ENCODE assay signal across 22 mouse cellular contexts in the genomic region with DNA sequence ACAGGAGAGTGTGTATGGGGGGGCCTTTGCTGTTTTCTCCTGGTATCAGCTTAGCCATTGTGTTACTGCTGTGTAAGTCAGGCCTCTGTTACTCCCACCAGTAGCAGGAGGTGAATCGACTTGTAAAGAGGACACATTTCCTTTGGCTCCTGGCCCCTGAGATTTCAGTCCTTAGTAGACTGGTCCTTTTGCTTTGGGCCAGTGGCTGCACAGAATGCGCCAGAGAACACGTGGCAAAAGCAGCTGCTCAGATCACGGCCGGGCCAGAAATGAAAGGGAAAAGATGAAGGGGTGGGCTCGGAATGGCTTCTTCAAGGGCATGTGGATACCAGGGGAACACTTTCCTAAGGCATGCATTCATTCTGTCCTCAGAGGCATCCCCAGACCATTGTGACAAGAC. TPM values are rescaled to one million over a fixed set of nuclear protein-coding genes. Genes with fewer than 3 reads are reported as not detected.
DNase-seq lines count a peak whose midpoint lies in the region; ATAC-seq lines count a peak whose summit lies in the region.
"Had no signal": no experiment of that assay in that cellular context is flagged by ENCODE, and none has a peak within 500 bp of the region (broad histone marks: within the 10 kb centered on the region; RNA-seq: fewer than 3 reads in every experiment).

No protein-coding gene starts in this region.

- WGBS in heart, embryonic 12.5 days, result 74% methylated on average over 6 of the region's 6 CpGs

- H3K27me3 ChIP-seq in heart, embryonic 12.5 days (replicated peaks), result 0 out of 2 replicates have a peak, but pooled peaks cover 4% of the 10 kb centered on the region
- H3K27me3 ChIP-seq: embryonic facial prominence, embryonic 12.5 days; forebrain, embryonic 15.5 days had no signal

- no peak overlapping the region for H3K27ac ChIP-seq in heart, embryonic 12.5 days (ENCODE audit: poor library complexity, severe bottlenecking)
- H3K27ac ChIP-seq: embryonic facial prominence, embryonic 10.5 days; embryonic facial prominence, embryonic 12.5 days; forebrain, embryonic 12.5 days; forebrain, embryonic 15.5 days had no signal

- H3K9ac ChIP-seq in heart, embryonic 12.5 days, result no peak overlapping the region
- H3K9ac ChIP-seq: embryonic facial prominence, embryonic 12.5 days; forebrain, embryonic 12.5 days; forebrain, embryonic 15.5 days; forebrain, postnatal 0 days had no signal

- H3K4me2 ChIP-seq in heart, embryonic 12.5 days, result no peak overlapping the region
- H3K4me2 ChIP-seq: embryonic facial prominence, embryonic 12.5 days; forebrain, embryonic 12.5 days; forebrain, embryonic 15.5 days had no signal

- no peak for ATAC-seq in heart, embryonic 12.5 days (ENCODE audit: insufficient number of reproducible peaks, low FRiP score)
- ATAC-seq: CD4-positive, CD25-positive, alpha-beta regulatory T cell, adult 4 months; forebrain, embryonic 15.5 days; forebrain, postnatal 0 days had no signal

- no peaks in the 10 kb centered on the region for H3K9me3 ChIP-seq in heart, embryonic 12.5 days (replicated peaks)
- H3K9me3 ChIP-seq: embryonic facial prominence, embryonic 10.5 days; embryonic facial prominence, embryonic 12.5 days; forebrain, embryonic 12.5 days; forebrain, embryonic 15.5 days; G1E had no signal

- peak; percentile 45 to 50 for DNase-seq in cerebellum, postnatal 10 days
- DNase-seq in cerebellum, adult 9-11 months, result no peak
- peak; percentile 86 for DNase-seq in heart, adult 11 months
- peak; percentile 20 for DNase-seq in Muller cell, postnatal 12 days (ENCODE audit: inconsistent ontology term)
- no peak for DNase-seq in gastrocnemius, postnatal 4 days (ENCODE audit: low spot score in 2 of 2)
- DNase-seq: adrenal gland, adult 2 months; adrenal gland, postnatal 10 days; adrenal gland, postnatal 25 days; B cell, adult 2 months; cerebellum, adult 11-12 months; cerebellum, adult 2 months; cerebellum, adult 9-10 months; cerebellum, postnatal 25 days; forebrain, postnatal 0 days had no signal

- H3K4me1 ChIP-seq in heart, embryonic 12.5 days (replicated peaks), result peaks cover 4% of the 10 kb centered on the region
- H3K4me1 ChIP-seq: forebrain, embryonic 12.5 days; forebrain, embryonic 15.5 days had no signal

- no peaks in the 10 kb centered on the region for H3K36me3 ChIP-seq in heart, embryonic 12.5 days
- H3K36me3 ChIP-seq: embryonic facial prominence, embryonic 10.5 days; embryonic facial prominence, embryonic 12.5 days; forebrain, embryonic 12.5 days; forebrain, embryonic 15.5 days; G1E had no signal

- no peak overlapping the region for H3K4me3 ChIP-seq in heart, embryonic 12.5 days
- H3K4me3 ChIP-seq: embryonic facial prominence, embryonic 10.5 days; embryonic facial prominence, embryonic 12.5 days; forebrain, embryonic 12.5 days; forebrain, embryonic 15.5 days had no signal

RNA-seq across cellular contexts. Expression of a gene that starts 5.2 kb away (rescaled TPM):
- polyA plus RNA-seq in heart, embryonic 12.5 days (2016; fragmentation: Nextera tagmentation; extraction: Ambion mirVana), result 0.18 TPM in 1 of 2 replicates, not detected in the other
- total RNA-seq in gastrocnemius, postnatal 4 days (2021), result under 1 TPM; 0.41 to 0.56 TPM
- total RNA-seq: adrenal gland, postnatal 4 days; forebrain, postnatal 0 days had no signal
- polyA plus RNA-seq: CD4-positive, CD25-positive, alpha-beta regulatory T cell, adult 4 months; embryonic facial prominence, embryonic 10.5 days; forebrain, embryonic 12.5 days; G1E had no signal

RNA-seq across cellular contexts. Expression of a gene that starts 27.3 kb away (rescaled TPM):
- 106 and 112 TPM in 2 replicates for polyA plus RNA-seq in heart, embryonic 12.5 days (2016; fragmentation: Nextera tagmentation; extraction: Ambion mirVana)
- 10 to 100 TPM; 53.1 to 54.8 TPM for total RNA-seq in gastrocnemius, postnatal 4 days (2021)

Comparison
In these comparisons a context has a peak if more than half of its experiments do, and no peak if none do; other contexts are left out.
1. DNase-seq: peak in cerebellum, postnatal 10 days (2 of 2), heart, adult 11 months (single experiment) and Muller cell, postnatal 12 days (single experiment); none in cerebellum, adult 9-11 months (single experiment) and gastrocnemius, postnatal 4 days (0 of 2).